Mouse (Mus musculus): Measurements from ENCODE around the gene Xpa.
"Not testable (repeated sequence)": the region's sequence is repeated elsewhere in the genome, so short reads cannot be mapped to it uniquely, and the experiment has no call there.

Xpa gene

GRCm38 (mm10) chr4:46195781-46196487 lies at the start of gene Xpa:
Gene Xpa (minus strand): TSS chr4:46196311.
- in situ Hi-C loops (cut with MboI, MseI), result no loop called here

GRCm38 (mm10) chr4:46235871-46236270 lies 39.8 kb upstream of the Xpa start:
- in situ Hi-C loops (cut with MboI, MseI), result no loop called here

GRCm38 (mm10) chr4:46234739-46235138 lies 38.6 kb upstream of the Xpa start:
- in situ Hi-C loops (cut with MboI, MseI), result no loop called here

DNA sequence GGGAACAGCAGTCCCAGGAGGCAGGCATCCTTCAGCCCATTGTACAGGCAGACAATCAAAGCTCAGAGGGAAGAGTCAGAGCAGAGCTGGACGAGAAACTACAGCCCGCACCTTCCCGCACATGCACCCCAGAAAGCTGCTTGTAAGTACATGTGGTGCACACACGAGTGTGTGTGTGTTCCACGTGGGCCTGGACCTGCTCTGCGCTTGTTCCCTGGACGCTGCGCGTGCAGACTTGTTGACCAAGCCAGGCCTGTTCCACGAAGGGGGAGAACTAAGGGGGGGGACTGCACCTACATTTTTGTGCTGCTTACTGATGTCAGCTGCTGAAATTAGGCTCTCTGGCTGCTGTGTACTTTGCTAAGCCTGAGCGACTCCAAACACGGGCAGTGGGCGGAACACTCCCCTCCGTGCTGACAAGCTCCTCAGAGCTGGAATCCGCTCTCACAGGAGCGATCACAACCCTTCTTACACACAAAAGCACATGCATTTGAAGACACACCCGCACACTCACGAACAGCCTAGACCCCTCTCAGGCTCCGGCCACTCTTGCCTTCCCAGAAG lies 30.9 kb upstream of the Xpa start:
- in situ Hi-C loops (cut with MboI, MseI), result no loop called here

DNA sequence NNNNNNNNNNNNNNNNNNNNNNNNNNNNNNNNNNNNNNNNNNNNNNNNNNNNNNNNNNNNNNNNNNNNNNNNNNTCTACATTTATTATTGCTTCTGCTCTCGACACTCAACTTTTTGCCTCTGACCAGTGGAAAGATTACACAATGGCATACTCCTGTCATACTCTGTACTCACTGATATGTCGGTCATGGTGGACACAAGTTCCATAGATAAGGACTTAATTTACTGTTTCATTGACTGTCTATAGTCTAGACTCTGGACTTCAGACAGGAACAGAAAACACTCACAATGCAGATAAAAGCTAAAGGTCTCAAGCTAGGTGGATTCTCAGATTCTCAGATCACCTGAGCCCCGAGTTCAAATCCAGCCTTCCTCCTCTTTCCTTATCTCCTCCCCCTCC lies 25.0 kb upstream of the Xpa start:
- in situ Hi-C loops (cut with MboI, MseI), result no loop called here

- in situ Hi-C loops (cut with MboI, MseI), result loop anchor here (5.0 kb wide), 1 partner anchor 165 kb away; no protein-coding TSS in a partner anchor
Measured at GRCm38 (mm10) chr4:46202562-46203126, 6.5 kb upstream of the Xpa start.

DNA sequence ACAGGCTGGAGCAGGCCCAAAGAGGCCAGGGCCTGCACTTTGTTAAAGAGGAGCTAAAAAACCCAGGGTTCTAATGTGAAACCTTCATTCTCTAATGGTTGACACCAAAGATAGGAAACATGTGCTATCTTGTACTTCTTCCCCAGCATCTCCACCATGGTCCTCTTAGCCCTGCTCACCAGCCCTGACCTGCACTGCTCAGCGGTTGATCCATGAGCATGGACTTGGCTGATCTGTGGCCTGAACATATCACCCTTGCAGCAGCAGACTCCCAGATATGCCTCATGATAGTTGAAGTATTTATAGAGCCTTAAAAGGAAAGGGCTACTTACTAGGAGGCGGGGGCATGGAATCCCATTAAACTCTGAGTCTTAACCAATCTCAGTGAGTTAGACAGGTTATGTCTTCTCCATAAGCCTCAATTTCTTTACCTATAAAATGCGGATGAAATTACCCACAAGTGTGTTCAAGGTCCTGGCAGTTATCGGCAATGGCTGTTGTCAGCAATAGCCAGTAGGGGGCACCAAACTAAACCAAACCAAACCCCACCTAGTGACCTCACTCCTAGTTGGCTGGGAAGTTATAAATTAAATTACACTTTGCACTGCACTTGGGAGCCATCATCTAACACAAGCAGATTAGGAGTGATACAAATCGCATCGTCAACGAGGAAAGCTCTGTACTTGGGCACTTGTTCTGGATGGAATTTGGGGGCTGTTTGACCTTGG lies 5.9 kb upstream of the Xpa start:
- in situ Hi-C loops (cut with MboI, MseI), result loop anchor here (5.0 kb wide), 1 partner anchor 165 kb away; no protein-coding TSS in a partner anchor

DNA sequence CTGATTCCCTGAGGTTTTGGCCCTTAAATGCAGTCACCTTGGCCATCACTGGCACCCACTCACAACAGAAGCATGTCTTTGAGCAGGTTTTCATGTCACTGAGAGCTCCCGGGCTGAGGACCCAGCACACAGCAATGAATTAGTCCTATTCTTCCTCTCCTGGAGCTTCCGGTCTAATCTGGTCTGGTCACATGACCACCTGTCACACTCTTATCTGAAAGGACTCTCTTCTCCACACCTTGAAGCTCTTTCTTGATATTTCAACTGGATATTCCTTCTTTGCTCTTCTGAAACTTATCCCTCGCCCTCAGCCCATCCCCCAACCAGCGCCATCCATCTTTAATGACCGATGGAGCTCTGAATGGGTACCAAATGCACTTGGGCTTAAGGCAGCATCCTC lies 2.0 kb upstream of the Xpa start:
- in situ Hi-C loops (cut with MboI, MseI), result no loop called here

GRCm38 (mm10) chr4:46196513-46196912 lies 402 bp upstream of the Xpa start:
- in situ Hi-C loops (cut with MboI, MseI), result no loop called here

DNA sequence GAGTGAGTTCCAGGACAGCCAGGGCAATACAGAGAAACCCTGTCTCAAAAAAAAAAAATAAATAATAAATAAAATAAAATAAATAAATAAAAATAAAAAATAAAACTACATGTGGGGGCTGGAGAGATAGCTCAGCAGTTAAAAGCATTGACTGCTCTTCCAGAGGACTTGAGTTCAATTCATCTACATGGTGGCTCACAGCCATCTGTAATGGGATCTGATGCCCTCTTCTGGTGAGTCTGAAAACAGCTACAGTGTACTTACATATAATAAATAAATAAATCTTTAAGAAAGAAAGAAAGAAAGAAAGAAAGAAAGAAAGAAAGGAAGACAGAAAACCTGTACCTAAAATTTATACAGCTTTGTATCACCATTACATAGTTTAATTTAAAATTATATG lies 4.1 kb downstream of the Xpa start:
- in situ Hi-C loops (cut with MboI, MseI), result not testable (repeated sequence)

DNA sequence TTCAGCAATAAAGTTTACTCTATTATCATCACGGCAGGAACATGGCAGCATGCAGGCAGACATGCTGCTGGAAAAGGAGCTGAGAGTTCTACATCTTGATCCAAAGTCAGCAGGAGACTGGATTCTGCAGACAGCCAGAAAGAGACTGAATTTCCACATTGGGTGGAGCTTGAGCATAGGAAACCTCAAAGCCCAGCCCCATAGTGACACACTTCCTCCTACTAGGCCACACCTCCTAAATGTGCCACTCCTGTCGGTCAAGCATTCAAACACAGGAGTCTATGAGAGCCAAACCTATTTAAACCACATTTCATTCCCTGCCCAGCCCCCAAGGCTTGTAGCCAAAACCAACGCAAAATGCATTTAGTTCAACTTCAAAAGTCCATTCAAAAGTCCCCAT lies 9.6 kb downstream of the Xpa start:
- in situ Hi-C loops (cut with MboI, MseI), result no loop called here

- in situ Hi-C loops (cut with MboI, MseI), result no loop called here
Measured at GRCm38 (mm10) chr4:46185890-46186289, 10.2 kb downstream of the Xpa start.

DNA sequence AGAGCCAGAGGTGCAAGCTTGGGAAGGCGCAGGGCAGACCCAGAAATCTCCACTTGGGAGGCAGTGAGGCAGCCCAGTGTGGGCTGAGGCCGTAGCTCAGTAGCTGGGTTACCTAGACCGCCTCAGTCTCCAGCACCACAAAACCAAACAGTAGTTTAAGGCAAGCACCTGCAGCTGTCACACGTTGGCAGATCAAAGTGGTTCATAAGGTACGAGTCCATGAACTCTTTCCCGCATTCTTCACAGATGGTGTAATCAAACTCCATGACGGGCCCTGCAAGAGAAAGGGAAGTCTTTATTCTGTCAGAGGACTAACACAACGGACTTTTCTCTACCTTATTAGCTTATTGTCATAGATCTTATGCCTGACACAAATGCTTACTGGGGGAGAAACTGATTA lies 10.7 kb downstream of the Xpa start:
- in situ Hi-C loops (cut with MboI, MseI), result no loop called here

DNA sequence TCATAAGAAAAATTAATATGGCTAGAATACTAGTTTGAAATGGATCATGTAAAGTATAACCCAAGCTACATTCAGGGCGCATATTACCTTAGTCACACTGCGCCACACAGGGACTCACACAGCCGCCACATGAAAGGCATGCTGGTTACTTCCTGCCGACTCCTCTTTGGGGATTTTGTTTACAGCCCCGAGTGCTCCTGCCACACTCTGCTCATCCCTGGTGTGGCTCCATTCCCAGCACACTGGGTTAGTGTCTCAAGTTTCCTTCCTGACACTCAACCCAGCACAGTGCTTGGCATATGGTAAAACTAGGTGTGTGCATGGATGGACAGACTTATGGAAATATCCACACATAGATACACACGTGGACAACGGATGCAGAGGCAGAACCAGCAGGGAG lies 13.9 kb downstream of the Xpa start:
- in situ Hi-C loops (cut with MboI, MseI), result loop anchor here (5.0 kb wide), 1 partner anchor 35 kb away; no protein-coding TSS in a partner anchor

DNA sequence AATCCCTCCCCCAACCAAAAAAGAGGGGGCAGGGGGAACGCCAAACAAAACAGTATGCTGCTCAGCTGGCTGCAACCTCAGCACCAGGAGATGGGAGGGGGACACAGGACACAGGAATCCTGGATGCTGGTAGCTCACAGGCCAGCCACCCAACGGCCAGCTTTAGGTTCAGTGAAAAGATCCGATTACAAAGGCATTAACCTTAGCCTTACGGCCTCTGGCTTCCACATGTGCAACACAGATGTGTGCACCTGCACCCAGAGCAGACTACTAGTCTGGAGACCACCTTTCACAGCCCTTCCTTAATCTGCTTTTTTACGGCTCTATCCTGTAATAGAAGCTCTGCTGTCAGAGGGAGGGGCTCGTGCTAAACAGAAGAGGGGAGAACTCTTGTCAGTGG lies 14.9 kb downstream of the Xpa start:
- in situ Hi-C loops (cut with MboI, MseI), result loop anchor here (5.0 kb wide), 1 partner anchor 34 kb away; no protein-coding TSS in a partner anchor

DNA sequence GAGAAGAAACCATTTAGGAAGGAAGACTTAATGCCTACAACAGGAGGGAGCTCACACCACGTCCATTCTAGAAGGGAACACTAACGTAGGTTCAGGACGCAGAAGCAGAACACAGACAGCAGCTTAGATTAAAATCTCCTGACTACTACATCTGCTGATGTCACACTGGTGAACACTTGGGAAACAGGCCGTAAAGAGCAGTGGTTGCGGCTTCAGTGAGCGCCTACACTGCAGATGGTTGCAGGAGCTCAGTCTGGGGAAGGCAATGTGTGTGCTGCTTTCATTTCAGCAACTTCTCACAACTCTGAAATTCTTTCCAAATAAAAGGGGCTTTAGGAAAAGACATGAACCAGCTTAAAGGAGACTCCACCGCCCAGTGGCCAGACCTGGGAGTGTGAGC lies 18.6 kb downstream of the Xpa start:
- in situ Hi-C loops (cut with MboI, MseI), result no loop called here

GRCm38 (mm10) chr4:46177018-46177417 lies 19.1 kb downstream of the Xpa start:
- in situ Hi-C loops (cut with MboI, MseI), result no loop called here

DNA sequence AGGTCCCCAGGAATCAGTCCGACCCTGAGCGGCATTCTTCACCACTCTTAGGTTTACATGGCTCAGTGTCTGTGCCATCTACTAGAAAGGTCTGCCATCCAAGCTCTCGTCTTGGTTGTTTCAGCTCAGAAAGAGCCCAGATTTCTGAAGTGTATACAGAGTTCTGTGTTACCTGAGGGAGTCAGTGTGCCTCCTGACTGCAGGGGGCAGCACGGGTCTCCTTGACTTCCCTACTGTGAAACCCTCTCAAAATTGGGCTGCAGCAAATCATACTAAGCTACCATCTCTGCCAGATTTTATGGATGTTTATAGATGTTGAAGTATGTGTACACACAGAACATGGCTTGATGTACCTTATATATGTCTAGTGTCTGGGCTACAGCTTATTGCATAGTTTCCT lies 19.8 kb downstream of the Xpa start:
- in situ Hi-C loops (cut with MboI, MseI), result no loop called here

GRCm38 (mm10) chr4:46171761-46172160 lies 24.4 kb downstream of the Xpa start:
- in situ Hi-C loops (cut with MboI, MseI), result no loop called here

DNA sequence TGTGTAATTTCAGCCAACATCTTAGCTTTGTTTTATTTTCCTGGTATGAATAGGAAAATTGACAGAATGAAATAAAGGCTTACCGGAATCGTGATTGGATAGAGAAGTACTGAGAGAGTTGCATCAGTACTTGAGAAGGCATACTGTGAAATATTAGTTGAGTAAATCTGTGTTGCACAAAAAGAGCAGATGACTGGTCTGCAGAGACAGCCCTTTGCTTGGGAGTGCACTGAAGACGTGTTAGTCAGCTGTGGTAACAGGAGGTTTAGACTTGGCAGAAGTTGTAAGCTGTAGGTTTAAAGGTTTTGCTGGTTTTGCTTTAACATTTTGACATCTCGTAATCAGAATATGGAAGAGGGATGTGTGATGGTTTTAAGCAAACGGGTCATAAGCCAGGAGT lies 30.3 kb downstream of the Xpa start:
- in situ Hi-C loops (cut with MboI, MseI), result no loop called here

- in situ Hi-C loops (cut with MboI, MseI), result no loop called here
Measured at GRCm38 (mm10) chr4:46164027-46164426, 32.1 kb downstream of the Xpa start.

- in situ Hi-C loops (cut with MboI, MseI), result no loop called here
Measured at GRCm38 (mm10) chr4:46151903-46152544, 44.1 kb downstream of the Xpa start.
